Mouse (Mus musculus) layer of hippocampus, adult 2 months (tissue): ENCODE results near the gene Socs7. TPM values are rescaled to one million over a fixed set of nuclear protein-coding genes. Genes with fewer than 3 reads are reported as not detected.
A peak's percentile ranks its signal among the peaks of the same experiment; 100 is the strongest.
"Not testable (repeated sequence)": the region's sequence is repeated elsewhere in the genome, so short reads cannot be mapped to it uniquely, and the experiment has no call there.

Experiments used
- DNase-seq, 2 experiments: peaks; one replicate each; pipeline ENCODE4 v3.0.0; 2022; ENCODE audit warnings: low spot score in 2 of 2
- H3K27ac ChIP-seq: fragments of 200-600 bp; 2 replicates; pipeline ENCODE4 v1.8.1; 2022
- H3K4me3 ChIP-seq: fragments of 200-600 bp; 2 replicates; pipeline ENCODE4 v1.8.1; 2022; ENCODE audit warnings: mild to moderate bottlenecking
- CTCF ChIP-seq: fragments of 200-600 bp; conservative IDR thresholded peaks from 2 replicates; pipeline ENCODE4 v1.8.1; 2022; ENCODE audit warnings: antibody characterized with exemption, mild to moderate bottlenecking, moderate library complexity
- long read RNA-seq, 2 experiments: library from polyadenylated mRNA; stranded (forward); transcript quantifications; one replicate each; pipeline ENCODE4 v2.0.0; 2021; ENCODE audit warnings: borderline mapping rate in 2 of 2
- total RNA-seq, 2 experiments: library from RNA; stranded (reverse); gene quantifications; 2 replicates each; pipeline ENCODE4 v1.2.3; 2021

Gene Socs7
- 10 to 100 TPM; 79.5 to 79.7 TPM for total RNA-seq
- long read RNA-seq, experiment 1, full-length matches to known transcripts: 6 of 22 reads
- long read RNA-seq, experiment 1, partial matches to known transcripts: 13 of 22 reads
- long read RNA-seq, experiment 1, other reads (novel, unspliced or antisense): 3 of 22 reads
- long read RNA-seq, experiment 2, full-length matches to known transcripts: 9 of 32 reads
- long read RNA-seq, experiment 2, partial matches to known transcripts: 0 of 32 reads
- long read RNA-seq, experiment 2, other reads (novel, unspliced or antisense): 23 of 32 reads

DNA sequence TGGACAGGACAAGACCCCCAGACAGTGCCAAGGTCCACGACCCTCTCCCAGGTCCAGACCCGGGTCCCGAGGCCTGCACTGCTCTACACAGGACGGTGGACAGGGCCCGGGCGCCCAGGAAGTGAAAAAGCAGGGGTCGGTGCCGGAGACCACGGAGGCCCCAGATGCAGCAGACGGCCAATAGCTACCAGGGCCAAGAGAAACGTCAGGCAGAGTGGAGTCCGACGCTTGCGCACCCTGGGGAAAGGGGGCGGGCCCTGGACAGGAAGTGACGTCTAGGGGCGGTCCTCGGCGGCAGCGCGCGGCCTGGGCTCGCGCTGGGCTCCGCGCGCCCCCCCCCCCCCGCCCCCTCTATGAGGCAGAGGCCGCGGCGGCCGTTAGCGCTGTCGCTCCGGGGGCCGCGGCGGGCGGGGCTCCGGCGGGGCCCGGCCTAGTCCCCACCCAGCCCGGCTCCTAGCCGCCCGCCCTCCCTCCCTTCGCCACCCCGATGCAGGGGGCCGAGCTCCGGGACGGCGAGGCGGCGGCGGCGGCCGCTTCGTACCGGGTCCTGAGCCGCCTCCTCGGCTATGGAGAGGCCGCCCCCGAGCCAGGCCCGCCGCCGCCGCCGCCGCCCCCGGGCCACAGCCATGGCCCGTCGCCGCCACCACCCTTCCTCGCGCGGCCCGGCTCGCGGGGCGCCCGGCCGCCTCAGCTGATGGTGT, at the start of gene Socs7:
TSS of gene Socs7 (plus strand) at position 604 of the 701 bp plus-strand sequence.
- TF ChIP-seq CTCF: no peak
- peak; percentile 95 to 97 for DNase-seq

DNA sequence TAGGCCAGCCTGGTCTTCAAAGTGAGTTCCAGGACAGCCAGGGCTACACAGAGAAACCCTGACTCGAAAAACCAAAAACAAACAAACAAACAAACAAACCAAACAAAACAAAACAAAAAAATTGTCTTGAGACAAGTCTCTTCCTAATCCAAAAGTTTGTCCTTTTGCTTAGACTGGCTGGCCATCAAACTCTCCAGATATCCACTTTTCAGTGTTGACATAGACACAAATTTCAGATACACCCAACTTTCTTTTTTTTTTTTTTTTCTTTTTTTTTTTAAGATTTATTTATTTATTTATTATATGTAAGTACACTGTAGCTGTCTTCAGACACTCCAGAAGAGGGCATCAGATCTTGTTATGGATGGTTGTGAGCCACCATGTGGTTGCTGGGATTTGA, 49.5 kb upstream of the Socs7 start:
- not testable (repeated sequence) for DNase-seq, H3K27ac ChIP-seq, H3K4me3 ChIP-seq

More for the DNA sequence above, at the start of gene Socs7:
- peak within 1 kb of the TSS; percentile 77 for H3K4me3 ChIP-seq
- H3K27ac ChIP-seq: peak within 1 kb of the TSS; percentile 94

DNA sequence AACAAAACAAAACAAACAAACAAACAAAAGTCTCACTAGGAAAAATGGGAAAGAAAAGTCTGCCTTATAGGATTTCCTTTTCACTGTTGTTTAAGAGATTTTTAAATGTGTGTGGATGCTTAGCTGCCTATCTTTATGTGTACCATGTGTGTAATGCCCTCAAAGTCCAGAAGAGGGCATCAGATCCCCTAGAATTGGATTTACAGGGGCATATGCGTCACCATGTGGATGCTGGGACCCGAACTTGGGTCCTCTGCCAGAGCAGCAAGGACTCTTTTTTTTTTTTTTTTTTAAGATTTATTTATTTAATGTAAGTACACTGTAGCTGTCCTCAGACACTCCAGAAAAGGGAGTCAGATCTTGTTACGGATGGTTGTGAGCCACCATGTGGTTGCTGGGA, 48.2 kb upstream of the Socs7 start:
- DNase-seq: no peak
- TF ChIP-seq CTCF: peak; percentile 59
- Histone ChIP-seq H3K4me3 (no peak overlapping the region), H3K27ac (no peak overlapping the region)

DNA sequence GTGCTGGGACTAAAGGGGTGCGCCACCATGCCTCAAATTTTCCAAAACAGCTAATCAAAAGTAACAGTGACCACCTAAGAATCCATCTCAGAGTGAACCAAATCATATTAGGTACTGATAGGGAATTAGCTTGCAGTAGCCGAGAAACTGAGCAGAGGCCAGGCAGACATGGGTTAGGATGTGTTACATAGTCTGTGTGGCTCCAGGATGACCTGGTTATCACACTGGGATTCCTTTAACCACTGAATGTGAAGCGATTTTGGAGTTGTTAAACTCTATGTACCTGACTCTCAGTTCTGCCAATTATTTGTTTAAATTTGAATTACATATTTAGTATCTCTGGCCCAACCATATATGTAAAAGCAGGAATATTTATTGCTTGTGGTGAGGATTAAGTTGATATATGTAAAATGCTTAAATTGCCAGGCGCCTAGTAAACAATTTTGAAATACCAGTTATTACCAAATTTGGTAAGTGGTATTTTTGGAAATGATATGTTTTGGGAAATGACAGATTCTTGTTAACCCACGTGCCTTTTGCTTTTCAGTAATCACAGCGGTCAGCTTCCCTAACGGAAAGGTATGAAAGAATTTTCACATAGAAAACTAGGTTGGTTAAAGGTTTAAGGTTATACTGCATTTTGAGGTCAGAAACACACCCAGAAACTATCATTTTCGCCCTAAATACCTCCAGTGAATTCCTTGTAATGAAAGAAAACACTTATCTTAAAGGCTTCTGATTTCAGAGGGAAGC, 47.4 kb upstream of the Socs7 start:
- peak overlapping the region; percentile 97 for H3K27ac ChIP-seq
- TF ChIP-seq CTCF: no peak
- no peak for DNase-seq

DNA sequence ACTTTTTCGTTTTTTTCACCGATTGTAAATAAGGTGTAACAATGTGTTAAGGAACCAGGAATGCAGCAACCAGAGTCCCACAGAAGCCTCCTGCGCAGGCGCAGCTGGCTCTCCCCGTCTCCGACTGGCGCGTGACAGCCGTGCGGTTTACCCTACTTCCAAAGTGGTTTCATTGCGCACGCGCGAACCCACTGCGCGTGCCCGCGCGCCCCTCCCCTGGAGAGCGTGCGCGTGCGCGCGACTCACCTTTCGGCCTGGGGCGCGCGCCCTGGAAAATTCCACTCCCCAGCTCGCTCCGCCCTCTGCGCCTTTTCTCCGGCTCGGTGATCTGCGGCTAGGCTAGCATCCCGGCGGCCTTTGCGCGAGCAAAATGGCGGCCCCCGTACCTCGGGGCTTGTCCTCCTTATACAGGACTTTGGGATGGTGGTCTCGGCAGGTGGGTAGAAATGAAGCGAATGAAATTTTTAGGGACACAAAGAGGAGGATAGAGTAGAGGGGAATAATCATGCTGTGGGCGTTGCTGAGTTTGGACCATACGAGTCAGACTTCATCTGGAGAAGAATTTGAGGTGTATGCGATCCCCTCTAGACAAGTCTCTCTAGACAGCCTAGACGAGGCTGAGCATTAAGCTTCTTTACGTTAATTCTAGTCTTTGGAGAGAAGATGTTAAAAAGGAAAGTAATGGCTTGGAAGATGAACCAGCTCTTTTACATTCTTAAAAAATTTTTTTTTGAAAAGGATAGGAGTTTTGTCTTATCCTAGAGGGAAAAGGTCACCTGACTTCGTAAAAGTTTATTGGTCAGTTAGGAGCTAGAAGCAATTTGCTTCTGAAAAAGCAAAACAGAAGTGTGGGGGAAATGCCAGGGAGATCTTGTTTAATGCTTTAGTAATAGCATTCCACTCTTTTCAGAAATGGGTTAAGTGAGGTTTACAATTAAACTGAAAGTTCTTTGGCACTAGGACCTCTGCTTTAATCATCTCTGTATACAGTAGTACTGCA, 46.5 kb upstream of the Socs7 start, which contains the start of gene Mrpl45:
TSS of gene Mrpl45 (plus strand) at position 213 of the 1,000 bp plus-strand sequence.
- no peak for TF ChIP-seq CTCF
- peak; percentile 96 to 98 for DNase-seq
- Histone ChIP-seq H3K27ac (peak within 1 kb of the TSS; percentile 97), H3K4me3 (peak within 1 kb of the TSS; percentile 64)

More for the DNA sequence above, 47.4 kb upstream of the Socs7 start:
- H3K4me3 ChIP-seq: peak overlapping the region; percentile 64

DNA sequence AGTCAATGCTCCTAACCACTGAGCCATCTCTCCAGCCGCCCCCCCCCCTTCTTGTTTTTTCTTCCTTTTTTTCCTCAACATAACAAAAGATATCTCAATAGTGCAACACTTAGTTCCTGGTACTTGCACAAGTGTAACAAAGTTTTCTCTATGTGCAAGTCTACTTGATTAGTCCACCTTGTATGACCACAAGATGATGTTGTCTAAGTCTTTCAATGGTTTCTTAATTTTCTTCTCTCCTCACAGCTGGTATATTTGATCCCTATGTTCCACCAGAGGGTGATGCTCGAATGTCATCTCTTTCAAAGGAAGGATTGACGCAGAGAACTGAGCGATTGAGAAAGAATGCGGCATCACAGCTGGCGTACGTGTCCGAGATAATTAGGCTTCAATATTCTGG, 41.2 kb upstream of the Socs7 start:
- Histone ChIP-seq H3K4me3 (no peak overlapping the region), H3K27ac (no peak overlapping the region)
- DNase-seq: no peak
- TF ChIP-seq CTCF: no peak

DNA sequence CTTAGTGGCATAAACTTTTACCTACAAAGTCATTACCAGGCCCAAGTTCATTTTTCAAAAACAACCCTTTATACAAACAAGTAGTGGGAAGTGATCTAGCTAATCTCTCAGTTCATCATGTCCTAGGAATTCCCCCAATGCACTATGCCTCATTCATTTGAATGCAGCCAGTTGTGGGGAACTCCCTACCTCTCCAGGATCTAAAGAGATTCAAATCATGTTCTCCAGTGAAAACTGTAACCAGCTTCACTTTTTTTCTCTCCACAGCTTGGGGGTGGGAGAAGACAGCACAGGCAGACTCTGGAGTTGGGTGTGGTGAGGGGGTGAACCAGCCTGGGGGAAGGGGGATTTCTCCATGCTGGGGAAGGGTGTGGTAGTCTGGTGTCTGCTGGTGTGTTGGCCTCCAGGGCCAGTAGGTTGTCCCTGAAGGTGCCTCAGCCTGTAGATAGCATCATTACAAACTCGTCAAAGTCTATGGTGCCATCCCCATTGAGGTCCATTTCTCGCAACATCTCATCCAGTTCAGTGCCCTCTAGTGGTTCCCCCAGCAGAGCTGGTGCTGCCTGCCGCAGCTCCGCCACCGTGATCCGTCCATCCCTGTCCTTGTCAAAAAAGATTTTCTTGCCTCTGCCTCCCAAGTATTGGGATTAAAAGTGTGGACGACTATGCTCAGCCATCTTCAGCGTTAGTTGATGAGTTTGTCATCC, 40.3 kb upstream of the Socs7 start:
- H3K4me3 ChIP-seq, H3K27ac ChIP-seq, DNase-seq: not testable (repeated sequence)
- peak; percentile 43 for TF ChIP-seq CTCF

DNA sequence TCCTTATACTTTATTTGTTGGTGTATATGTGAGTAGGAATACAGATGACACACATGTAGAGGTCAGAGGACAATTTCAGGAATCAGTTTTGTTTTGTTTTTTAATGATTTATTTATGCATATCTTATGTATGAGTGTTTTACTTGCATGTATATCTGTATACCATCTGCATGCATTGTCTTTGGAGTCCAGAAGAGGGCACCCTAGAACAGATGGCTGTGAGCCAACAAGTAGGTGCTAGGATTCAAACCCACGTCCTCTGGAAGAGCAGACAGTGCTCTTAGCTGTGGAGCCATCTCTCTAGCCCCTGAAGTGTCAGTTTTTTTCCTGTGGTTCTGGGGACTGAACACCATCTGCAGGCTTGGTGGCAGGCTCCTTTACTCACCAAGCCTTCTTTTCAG, 37.1 kb upstream of the Socs7 start:
- no peak for DNase-seq
- Histone ChIP-seq H3K4me3 (no peak overlapping the region), H3K27ac (no peak overlapping the region)
- TF ChIP-seq CTCF: peak; percentile 67

DNA sequence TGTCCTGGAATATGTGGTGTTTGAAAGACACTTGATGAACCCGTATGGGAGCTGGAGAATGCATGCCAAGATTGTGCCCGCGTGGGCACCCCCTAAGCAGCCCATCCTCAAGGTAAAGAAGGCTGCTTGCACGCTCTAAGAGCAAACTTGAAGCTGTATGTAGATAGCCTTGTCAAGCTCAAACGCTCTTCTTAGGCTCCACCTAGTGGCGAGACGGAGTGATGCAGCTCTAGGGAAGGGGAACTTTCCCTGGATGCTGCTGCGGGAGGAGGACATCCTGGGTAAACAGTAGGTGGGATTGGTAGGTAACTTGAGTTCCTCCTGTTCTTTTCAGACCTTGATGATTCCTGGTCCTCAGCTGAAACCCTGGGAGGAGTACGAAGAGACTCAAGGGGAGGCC, 34.2 kb upstream of the Socs7 start:
- peak; percentile 44 to 67 for DNase-seq
- Histone ChIP-seq H3K27ac (peak overlapping the region; percentile 39; the same call in 1 of the 2 replicates), H3K4me3 (no peak overlapping the region)
- TF ChIP-seq CTCF: peak; percentile 95

DNA sequence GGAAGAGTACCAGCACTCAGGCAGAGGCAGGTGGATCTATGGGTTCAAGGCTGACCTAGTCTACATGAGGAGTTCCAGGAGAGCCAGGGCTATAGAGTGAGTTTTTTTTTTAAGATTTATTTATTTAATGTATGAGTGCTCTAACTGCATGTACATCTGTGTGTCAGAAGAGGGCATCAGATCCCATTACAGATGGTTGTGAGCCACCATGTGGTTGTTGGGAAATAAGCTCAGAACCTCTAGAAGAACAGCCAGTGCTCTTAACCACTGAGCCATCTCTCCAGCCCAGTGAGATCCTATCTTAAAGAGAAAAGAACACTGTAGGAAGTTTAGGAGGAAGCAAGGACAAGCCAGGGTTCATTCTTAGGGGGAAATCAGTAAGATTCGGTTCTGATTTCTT, 32.0 kb upstream of the Socs7 start:
- TF ChIP-seq CTCF: peak; percentile 33; the same call in 1 of the 2 replicates
- no peak overlapping the region for H3K4me3 ChIP-seq
- H3K27ac ChIP-seq: no peak overlapping the region
- no peak for DNase-seq
